Mouse (Mus musculus) lung, postnatal 0 days (tissue): ENCODE data around the gene Rcsd1. TPM values are rescaled to one million over a fixed set of nuclear protein-coding genes. Genes with fewer than 3 reads are reported as not detected.

Source experiments
- ATAC-seq: fragments of 200-750 bp; cut with Nextera tagmentation; 2 replicates; pipeline ENCODE4 v1.8.0; 2017; ENCODE audit warnings: moderate library complexity
- DNase-seq: peaks from one replicate; pipeline ENCODE4 v3.0.0-alpha.2; 2016; ENCODE audit warnings: low spot score
- H3K27ac ChIP-seq: fragments of 300-500 bp; sonication (generic); 2 replicates; pipeline ENCODE4 v1.5.1; 2014; ENCODE audit warnings: antibody characterized with exemption, mild to moderate bottlenecking, low read length, mixed read lengths
- H3K27me3 ChIP-seq: fragments of 300-500 bp; sonication (generic); replicated peaks from 2 replicates; pipeline ENCODE4 v1.6.1; 2014; ENCODE audit warnings: low read length, mixed read lengths; ENCODE audit not compliant: insufficient read depth
- H3K36me3 ChIP-seq: fragments of 300-500 bp; sonication (generic); 2 replicates; pipeline ENCODE4 v1.6.1; 2014; ENCODE audit warnings: low read length, mixed read lengths; ENCODE audit not compliant: insufficient read depth
- H3K4me1 ChIP-seq: fragments of 300-500 bp; sonication (generic); 2 replicates; pipeline ENCODE4 v1.6.1; 2014; ENCODE audit warnings: antibody characterized with exemption, low read depth, low read length, mixed read lengths; ENCODE audit not compliant: insufficient read depth
- H3K4me2 ChIP-seq: fragments of 300-500 bp; sonication (generic); replicated peaks from 2 replicates; pipeline ENCODE4 v1.6.1; 2014; ENCODE audit warnings: low read depth, mild to moderate bottlenecking, low read length, moderate library complexity, mixed read lengths
- H3K4me3 ChIP-seq: fragments of 300-500 bp; sonication (generic); 2 replicates; pipeline ENCODE4 v1.5.1; 2014; ENCODE audit warnings: low read depth, low read length
- H3K9ac ChIP-seq: fragments of 300-500 bp; sonication (generic); replicated peaks from 2 replicates; pipeline ENCODE4 v1.6.1; 2014; ENCODE audit warnings: low read depth, mild to moderate bottlenecking
- H3K9me3 ChIP-seq: fragments of 300-500 bp; sonication (generic); 2 replicates; pipeline ENCODE4 v1.6.1; 2016; ENCODE audit warnings: low read length, mixed read lengths
- CTCF ChIP-seq: IDR thresholded peaks from 2 replicates; pipeline ENCODE4 v1.5.1; 2016; ENCODE audit warnings: antibody characterized with exemption, mild to moderate bottlenecking
- EP300 ChIP-seq: IDR thresholded peaks from 2 replicates; pipeline ENCODE4 v1.6.1; 2016; ENCODE audit warnings: antibody characterized with exemption, mild to moderate bottlenecking, control low read depth
- WGBS: fragments of 180-500 bp; shearing (Covaris S2); extraction: QIAGEN DNeasy Blood & Tissue Kit; methylation state at CpG from one replicate; pipeline ENCODE4 v1.1.7; 2014; 5-methylcytosine and 5-hydroxymethylcytosine counted together
- polyA plus RNA-seq: library from polyadenylated mRNA; unstranded; fragments of >200 nt; fragmentation: Nextera tagmentation; extraction: Ambion mirVana; gene quantifications from 2 replicates; pipeline ENCODE4 v1.2.1, GENCODE M21; 2015

Rcsd1 gene
- polyA plus RNA-seq, 1 experiment from 2014 or later, result 49.6 TPM

DNA sequence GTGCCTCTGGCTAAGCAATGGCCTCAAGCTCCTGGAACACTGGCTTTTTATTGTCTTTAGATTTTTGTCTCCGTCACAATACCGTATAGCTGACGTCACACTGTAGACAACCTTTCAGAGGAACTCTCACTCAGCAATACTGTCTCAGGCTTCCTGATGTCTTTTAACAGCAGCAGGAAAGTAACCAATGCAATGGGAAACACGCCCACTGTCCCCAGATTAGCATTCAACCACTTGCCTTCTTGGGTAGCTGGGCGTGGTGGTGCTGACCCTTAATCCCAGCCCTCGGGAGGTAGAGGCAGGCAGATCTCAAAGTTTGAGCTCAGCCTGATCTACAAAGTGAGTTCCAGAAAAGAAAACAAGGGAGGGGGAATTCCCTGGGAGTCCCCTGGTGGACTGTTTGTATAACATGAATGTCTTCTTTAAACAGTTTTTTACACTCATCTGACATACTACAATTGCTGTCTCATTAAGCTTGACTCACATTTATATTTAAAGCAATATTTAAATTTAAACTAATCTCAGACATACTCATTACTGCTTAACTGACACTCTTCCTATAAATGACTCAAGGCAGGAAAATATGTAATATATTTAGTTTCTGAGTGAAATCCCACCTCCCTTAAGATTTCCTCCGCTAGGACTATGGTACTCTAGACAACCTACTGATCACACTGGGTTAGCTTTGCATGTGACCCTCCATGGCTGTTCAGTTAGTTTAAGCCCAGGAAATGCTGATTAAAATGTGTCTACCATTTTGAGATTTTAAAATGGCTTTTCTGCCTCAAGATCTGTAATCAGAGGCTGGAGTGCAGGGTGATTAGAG, 99.8 kb downstream of the Rcsd1 start:
- Histone ChIP-seq H3K27ac (peak overlapping the region; percentile 59; the same call in 1 of the 2 replicates), H3K4me3 (no peak overlapping the region), H3K9ac (no peak overlapping the region), H3K4me1 (peaks cover 6% of the 10 kb centered on the region; the same call in 1 of the 2 replicates), H3K4me2 (no peak overlapping the region), H3K27me3 (no peaks in the 10 kb centered on the region), H3K9me3 (no peaks in the 10 kb centered on the region), H3K36me3 (no peaks in the 10 kb centered on the region; the same call in 1 of the 2 replicates)
- ATAC-seq, result peak; percentile 45
- no peak for TF ChIP-seq EP300
- TF ChIP-seq CTCF, result peak; percentile 47
- WGBS, result 47% methylated on average over 7 of the region's 7 CpGs
- DNase-seq, result peak; percentile 51

DNA sequence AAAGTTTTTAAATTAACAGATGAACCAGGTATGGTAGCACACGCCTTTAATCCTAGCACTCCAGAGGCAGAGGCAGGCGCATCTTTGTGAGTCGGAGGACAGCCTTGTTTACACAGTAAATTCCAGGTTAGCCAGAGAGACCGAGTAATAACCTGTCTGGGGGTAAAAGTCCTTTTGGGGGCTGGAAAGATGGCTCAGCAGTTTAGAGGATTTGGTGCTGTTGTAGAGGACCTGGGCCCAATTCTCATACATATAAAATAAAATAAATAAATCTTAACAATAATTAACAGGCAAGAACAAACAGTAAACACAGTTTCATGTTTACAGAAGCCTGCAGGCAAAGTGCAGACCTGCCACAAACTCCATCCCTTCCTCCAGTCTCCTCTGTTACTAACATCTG, 100.7 kb downstream of the Rcsd1 start:
- Histone ChIP-seq H3K9ac (no peak overlapping the region), H3K27me3 (no peaks in the 10 kb centered on the region), H3K27ac (no peak overlapping the region), H3K9me3 (no peaks in the 10 kb centered on the region), H3K4me2 (no peak overlapping the region), H3K4me1 (peaks cover 6% of the 10 kb centered on the region; the same call in 1 of the 2 replicates), H3K4me3 (no peak overlapping the region), H3K36me3 (no peaks in the 10 kb centered on the region; the same call in 1 of the 2 replicates)
- 60% methylated on average over 4 of the region's 4 CpGs for WGBS
- TF ChIP-seq EP300 (no peak), CTCF (no peak)
- DNase-seq (no peak), ATAC-seq (no peak)

DNA sequence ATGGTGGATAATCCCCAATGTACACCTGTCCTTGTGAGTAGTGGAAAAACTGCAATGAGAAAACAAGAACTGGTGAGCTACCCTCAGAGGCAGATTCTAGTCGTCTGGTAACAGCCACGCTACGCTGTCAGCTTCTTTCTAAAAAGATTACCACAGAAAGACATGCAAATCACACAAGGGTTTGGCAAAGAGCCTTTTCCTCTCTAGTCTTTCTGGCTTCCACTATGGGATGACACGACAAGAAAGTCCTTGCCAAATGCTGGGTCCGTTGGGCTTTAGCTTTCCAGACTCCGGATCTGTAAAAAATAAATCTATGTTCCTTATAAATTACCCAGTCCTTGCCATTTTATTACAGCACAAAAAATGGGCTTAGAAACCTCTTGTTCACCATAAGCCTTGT, 103.8 kb downstream of the Rcsd1 start:
- peaks cover 5% of the 10 kb centered on the region; the same call in 1 of the 2 replicates for H3K4me1 ChIP-seq
- no peak overlapping the region for H3K9ac ChIP-seq
- H3K4me3 ChIP-seq, result no peak overlapping the region
- H3K4me2 ChIP-seq, result no peak overlapping the region
- peaks cover 8% of the 10 kb centered on the region; the same call in 1 of the 2 replicates for H3K36me3 ChIP-seq
- no peaks in the 10 kb centered on the region for H3K27me3 ChIP-seq
- DNase-seq (peak; percentile 71), ATAC-seq (no peak)
- 59% methylated on average over 6 of the region's 6 CpGs for WGBS
- H3K27ac ChIP-seq, result no peak overlapping the region
- no peaks in the 10 kb centered on the region for H3K9me3 ChIP-seq
- TF ChIP-seq EP300, result no peak
- TF ChIP-seq CTCF, result no peak

DNA sequence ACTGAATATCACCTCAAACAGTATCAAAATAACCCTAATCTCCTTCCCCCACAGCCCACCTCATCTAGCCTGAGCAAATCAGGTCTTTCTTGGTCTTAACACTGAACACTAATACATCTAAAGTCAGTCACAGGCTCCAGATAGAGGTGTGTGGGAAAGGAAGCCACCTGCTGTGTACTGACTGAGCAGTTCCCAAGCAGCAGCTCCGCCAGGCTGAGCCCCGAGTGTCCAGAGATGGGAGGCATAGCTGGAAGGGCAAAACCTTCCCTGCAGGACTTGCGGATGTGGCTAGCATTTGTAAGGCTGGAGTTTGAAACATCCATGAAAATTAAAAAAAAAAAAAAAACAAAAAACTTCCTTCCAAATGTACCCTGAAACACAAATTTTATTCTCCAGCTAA, 104.4 kb downstream of the Rcsd1 start:
- no peaks in the 10 kb centered on the region for H3K9me3 ChIP-seq
- no peaks in the 10 kb centered on the region; the same call in 1 of the 2 replicates for H3K4me1 ChIP-seq
- ATAC-seq (no peak), DNase-seq (no peak)
- no peak for TF ChIP-seq EP300
- TF ChIP-seq CTCF, result no peak
- 75% methylated on average over 3 of the region's 3 CpGs for WGBS
- no peak overlapping the region for H3K4me3 ChIP-seq
- no peak overlapping the region for H3K27ac ChIP-seq
- peaks cover 8% of the 10 kb centered on the region; the same call in 1 of the 2 replicates for H3K36me3 ChIP-seq
- no peaks in the 10 kb centered on the region for H3K27me3 ChIP-seq
- no peak overlapping the region for H3K9ac ChIP-seq
- H3K4me2 ChIP-seq, result no peak overlapping the region

DNA sequence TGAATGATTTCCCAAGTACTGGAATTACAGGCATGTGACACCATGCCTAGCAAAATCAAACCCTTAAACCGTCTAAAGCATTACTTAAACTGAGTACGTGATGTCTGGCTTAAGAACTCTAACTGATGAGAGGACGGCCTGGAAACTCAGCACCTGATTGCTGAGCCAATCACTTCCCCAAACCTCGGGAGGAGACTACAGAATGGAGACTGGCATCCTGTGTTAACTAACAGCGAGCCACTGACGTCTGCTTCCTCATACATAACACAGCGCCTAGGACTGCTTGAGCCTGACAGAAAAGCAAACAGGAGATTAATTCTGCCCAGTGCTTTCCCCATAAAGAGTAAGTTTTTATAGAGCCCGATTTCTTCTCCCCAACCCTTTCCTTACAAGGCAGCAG, 105.4 kb downstream of the Rcsd1 start:
- no peak for TF ChIP-seq CTCF
- TF ChIP-seq EP300, result no peak
- Histone ChIP-seq H3K36me3 (peaks cover 8% of the 10 kb centered on the region; the same call in 1 of the 2 replicates), H3K9ac (no peak overlapping the region), H3K4me3 (no peak overlapping the region), H3K9me3 (no peaks in the 10 kb centered on the region), H3K4me1 (no peaks in the 10 kb centered on the region), H3K27ac (no peak overlapping the region), H3K27me3 (no peaks in the 10 kb centered on the region), H3K4me2 (no peak overlapping the region)
- 75% methylated on average over 8 of the region's 8 CpGs for WGBS
- DNase-seq (no peak), ATAC-seq (no peak)

DNA sequence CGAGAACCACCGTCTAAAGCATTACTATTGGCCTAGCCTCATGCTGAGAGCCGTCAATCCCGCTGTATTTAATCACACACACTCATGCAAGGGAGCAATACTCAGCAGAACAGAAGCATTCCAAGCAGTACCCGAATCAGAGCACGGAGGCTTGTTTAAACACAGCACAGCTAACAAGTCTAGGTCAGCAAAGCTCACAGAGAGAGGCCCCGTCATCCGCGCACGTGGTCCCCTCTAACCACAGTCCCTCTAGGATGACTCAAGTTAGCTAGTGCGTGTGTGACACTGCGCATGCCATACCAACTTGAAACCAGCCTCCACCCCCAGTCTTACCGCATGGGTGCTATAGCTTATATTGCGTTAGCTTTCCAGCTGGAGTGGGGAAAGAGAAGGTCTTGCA, 106.3 kb downstream of the Rcsd1 start:
- Histone ChIP-seq H3K27me3 (no peaks in the 10 kb centered on the region), H3K9ac (no peak overlapping the region), H3K36me3 (peaks cover 8% of the 10 kb centered on the region; the same call in 1 of the 2 replicates), H3K9me3 (no peaks in the 10 kb centered on the region), H3K4me3 (no peak overlapping the region), H3K4me1 (no peaks in the 10 kb centered on the region), H3K27ac (no peak overlapping the region), H3K4me2 (no peak overlapping the region)
- no peak for TF ChIP-seq EP300
- ATAC-seq (peak; percentile 91), DNase-seq (peak; percentile 76)
- 50% methylated on average over 14 of the region's 14 CpGs for WGBS
